8 mouse cellular contexts compared by ENCODE assay signal in the genomic region with DNA sequence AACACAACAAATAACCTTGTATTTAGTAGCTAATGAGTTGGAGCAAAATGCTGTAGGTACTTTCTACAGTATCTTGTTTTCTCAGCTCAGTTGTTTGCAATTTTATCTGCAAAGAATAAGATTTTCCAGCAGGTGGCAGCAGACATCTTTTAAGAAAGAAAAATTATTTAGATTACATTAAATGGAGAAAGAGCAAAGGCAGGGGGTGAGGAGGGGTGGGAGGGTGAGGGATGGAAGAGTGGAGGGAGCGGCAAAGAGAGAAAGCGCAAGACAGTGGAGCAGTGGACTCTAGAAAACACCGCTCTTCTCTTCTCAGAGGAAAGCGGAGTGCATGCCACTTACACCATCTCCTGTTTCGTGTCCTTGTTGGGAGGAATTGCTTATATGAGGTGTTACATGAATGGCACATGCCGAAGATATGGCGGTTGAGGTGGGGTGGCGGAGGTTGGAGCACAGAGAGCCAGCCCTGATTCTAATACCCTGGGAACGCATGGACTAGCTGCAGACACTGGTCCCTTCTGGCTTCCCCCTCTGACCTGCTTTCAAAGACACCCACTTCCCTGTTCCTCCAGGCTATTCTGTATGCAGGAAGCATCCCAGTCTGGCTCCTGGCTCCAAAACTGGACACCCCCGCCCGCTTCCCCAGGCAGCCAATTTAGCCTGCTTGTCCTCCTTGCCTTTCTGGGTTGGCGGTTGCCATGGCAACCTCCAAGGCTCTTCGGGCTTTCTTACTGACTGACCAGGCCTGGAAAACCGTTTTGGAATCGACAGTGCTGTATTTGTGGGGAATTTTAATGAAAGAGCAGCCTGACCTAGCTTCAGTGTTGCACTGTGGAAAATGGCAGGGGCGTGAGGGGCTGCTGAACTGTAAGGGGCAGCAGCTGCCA.
DNase-seq lines count a peak whose midpoint lies in the region; ATAC-seq and TF ChIP-seq lines count a peak whose summit lies in the region.

No protein-coding gene starts in this region.

- no peak for TF ChIP-seq POLR2A in cerebellum, adult 2 months (IDR thresholded peaks at IDR 0.05; ENCODE audit: borderline replicate concordance, insufficient read depth, low read length)

- H3K4me3 ChIP-seq in cerebellum, adult 2 months (replicated peaks; ENCODE audit: insufficient read depth, low read depth, low read length), result peak overlapping the region; percentile 69
- peak overlapping the region; percentile 51 for H3K4me3 ChIP-seq in hindbrain, embryonic 10.5 days
- H3K4me3 ChIP-seq in midbrain, embryonic 12.5 days, result peak overlapping the region; percentile 34

- peaks cover 6% of the 10 kb centered on the region; the same call in 1 of the 2 replicates for H3K4me1 ChIP-seq in cerebellum, adult 2 months (ENCODE audit: control insufficient read depth, insufficient read depth, low read length)
- peaks cover 24% of the 10 kb centered on the region for H3K4me1 ChIP-seq in hindbrain, embryonic 10.5 days (replicated peaks)
- H3K4me1 ChIP-seq in midbrain, embryonic 12.5 days, result peaks cover 17% of the 10 kb centered on the region

- peak overlapping the region; percentile 55 for H3K4me2 ChIP-seq in midbrain, embryonic 12.5 days (replicated peaks)

- 4% methylated on average over 16 of the region's 16 CpGs for WGBS in cerebellum, adult 2 months
- WGBS in hindbrain, embryonic 10.5 days, result 15% methylated on average over 16 of the region's 16 CpGs
- 5% methylated on average over 15 of the region's 16 CpGs for WGBS in midbrain, embryonic 12.5 days

- no peaks in the 10 kb centered on the region for H3K36me3 ChIP-seq in hindbrain, embryonic 10.5 days
- no peaks in the 10 kb centered on the region for H3K36me3 ChIP-seq in midbrain, embryonic 12.5 days

- peak overlapping the region; percentile 91 for H3K27ac ChIP-seq in cerebellum, adult 2 months (ENCODE audit: insufficient read depth, low read length)
- peak overlapping the region; percentile 95 for H3K27ac ChIP-seq in hindbrain, embryonic 10.5 days
- H3K27ac ChIP-seq in midbrain, embryonic 12.5 days (replicated peaks), result peak overlapping the region; percentile 97

- no peak for TF ChIP-seq CTCF in cerebellum, adult 2 months (IDR thresholded peaks at IDR 0.05; ENCODE audit: borderline replicate concordance, insufficient read depth, low read depth, low read length)

- no peaks in the 10 kb centered on the region for H3K27me3 ChIP-seq in cerebellum, adult 2 months (ENCODE audit: control insufficient read depth, insufficient read depth, low read length)
- H3K27me3 ChIP-seq in hindbrain, embryonic 10.5 days (ENCODE audit: insufficient read depth, poor library complexity, severe bottlenecking), result no peaks in the 10 kb centered on the region
- H3K27me3 ChIP-seq in midbrain, embryonic 12.5 days, result no peaks in the 10 kb centered on the region

- peaks cover 9% of the 10 kb centered on the region; the same call in 1 of the 2 replicates for H3K9me3 ChIP-seq in hindbrain, embryonic 10.5 days
- H3K9me3 ChIP-seq in midbrain, embryonic 12.5 days, result no peaks in the 10 kb centered on the region

- DNase-seq in NIH3T3 (ENCODE audit: low read depth), result peak; percentile 57
- peak; percentile 90 to 92 for DNase-seq in cerebellum, adult 2 months
- peak; percentile 89 for DNase-seq in hindbrain, embryonic 10.5 days (ENCODE audit: low spot score)
- DNase-seq in left cerebral cortex, adult 18-20 months (ENCODE audit: low spot score in 2 of 2), result peak; percentile 87 to 94
- peak; percentile 92 for DNase-seq in telencephalon, adult 2 months (ENCODE audit: low read depth, low spot score)
- DNase-seq in T-cell, adult 2 months (ENCODE audit: low spot score), result no peak

- ATAC-seq in frontal cortex, adult (ENCODE audit: low TSS enrichment), result peak; percentile 95
- peak; percentile 96 for ATAC-seq in midbrain, embryonic 12.5 days (ENCODE audit: low FRiP score, low read depth)

- peak overlapping the region; percentile 49 for H3K9ac ChIP-seq in midbrain, embryonic 12.5 days (replicated peaks)
